Mouse (Mus musculus) olfactory bulb, adult 2 months (tissue): ENCODE data around the gene Zswim4.

Source experiments
- CTCF ChIP-seq: fragments of 200-500 bp; IDR thresholded peaks from 2 replicates; pipeline ENCODE4 v1.5.1; 2012; ENCODE audit warnings: low read depth, mild to moderate bottlenecking, low read length, moderate library complexity; ENCODE audit not compliant: insufficient read depth
- POLR2A ChIP-seq: fragments of 200-500 bp; IDR thresholded peaks from 2 replicates; pipeline ENCODE4 v1.6.1; 2012; ENCODE audit warnings: mild to moderate bottlenecking, low read depth, low read length, moderate library complexity; ENCODE audit not compliant: insufficient read depth

- TF ChIP-seq POLR2A: no peak
- TF ChIP-seq CTCF: no peak
Observed at GRCm38 (mm10) chr8:84198871-84199270, 38.0 kb downstream of the Zswim4 start.
